Mouse (Mus musculus): ENCODE measurements around the gene Zfp212. TPM values are rescaled to one million over a fixed set of nuclear protein-coding genes. Genes with fewer than 3 reads are reported as not detected.
"Not testable (repeated sequence)": the region's sequence is repeated elsewhere in the genome, so short reads cannot be mapped to it uniquely, and the experiment has no call there.

The Zfp212 gene
- polyA plus RNA-seq, 1 experiment, result 8.6 TPM

DNA sequence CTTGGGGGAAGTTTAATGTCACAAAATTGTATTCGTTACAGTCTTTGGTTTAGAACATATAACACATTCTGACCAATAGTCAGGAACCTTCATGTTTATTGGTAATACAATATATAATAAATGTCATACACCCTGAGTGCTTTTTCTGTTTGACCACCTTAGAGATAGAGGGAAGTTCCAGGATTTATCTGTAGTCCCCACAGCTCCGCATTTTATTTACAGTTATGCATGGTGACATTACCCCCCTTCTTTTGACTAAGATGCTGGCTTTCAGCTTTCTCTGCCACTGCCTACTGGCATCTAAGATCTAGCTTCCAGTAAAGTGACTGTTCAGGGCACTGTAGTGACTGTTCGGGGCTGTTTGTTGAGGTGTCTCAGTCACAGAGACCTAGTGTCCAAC lies 34.1 kb downstream of the Zfp212 start:
- H3K27ac ChIP-seq (ENCODE audit: insufficient read depth, low read length), result no peak overlapping the region
- peaks cover 5% of the 10 kb centered on the region; the same call in 1 of the 2 replicates for H3K36me3 ChIP-seq (ENCODE audit: control insufficient read depth, insufficient read depth, low read length)
- no peak for DNase-seq (ENCODE audit: low read depth in 1 of 2, low spot score in 2 of 2)
- TF ChIP-seq CTCF (IDR thresholded peaks at IDR 0.05; ENCODE audit: extremely low read depth, insufficient read depth, insufficient read length, insufficient replicate concordance), result no peak
- no peak for TF ChIP-seq POLR2A (IDR thresholded peaks at IDR 0.05; ENCODE audit: low read depth, low read length)
- no peaks in the 10 kb centered on the region for H3K27me3 ChIP-seq (ENCODE audit: control insufficient read depth, insufficient read depth, low read length)
- H3K4me1 ChIP-seq (ENCODE audit: control insufficient read depth, insufficient read depth, insufficient read length), result peaks cover 7% of the 10 kb centered on the region; the same call in 1 of the 2 replicates
- H3K4me3 ChIP-seq (ENCODE audit: extremely low read depth, insufficient read depth, insufficient read length), result no peak overlapping the region
- WGBS, result 76% methylated on average over 3 of the region's 3 CpGs

DNA sequence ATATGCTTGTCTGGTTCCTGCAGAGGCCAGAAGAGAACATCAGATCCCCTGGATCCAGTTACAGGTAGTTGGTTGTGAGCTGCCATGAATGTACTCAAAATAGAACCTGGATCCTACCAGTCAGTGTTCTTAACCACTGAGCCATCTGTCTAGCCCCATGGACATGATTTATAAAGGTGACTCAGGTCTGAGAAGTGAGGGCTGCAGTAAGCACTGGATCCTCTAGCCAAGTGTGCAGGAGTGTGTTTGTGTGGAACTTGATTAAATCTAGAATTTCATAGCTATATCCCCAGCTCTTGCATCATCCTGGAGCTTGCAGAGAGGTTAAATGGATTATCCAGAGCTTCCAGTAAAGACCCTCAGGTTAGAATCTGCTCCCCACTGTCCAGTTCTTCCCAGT lies 37.5 kb downstream of the Zfp212 start:
- TF ChIP-seq CTCF (IDR thresholded peaks at IDR 0.05; ENCODE audit: extremely low read depth, insufficient read depth, insufficient read length, insufficient replicate concordance), result no peak
- peaks cover 7% of the 10 kb centered on the region; the same call in 1 of the 2 replicates for H3K4me1 ChIP-seq (ENCODE audit: control insufficient read depth, insufficient read depth, insufficient read length)
- DNase-seq (ENCODE audit: low read depth in 1 of 2, low spot score in 2 of 2), result no peak
- H3K36me3 ChIP-seq (ENCODE audit: control insufficient read depth, insufficient read depth, low read length), result peaks cover 19% of the 10 kb centered on the region
- H3K27me3 ChIP-seq (ENCODE audit: control insufficient read depth, insufficient read depth, low read length), result no peaks in the 10 kb centered on the region
- H3K27ac ChIP-seq (ENCODE audit: insufficient read depth, low read length), result no peak overlapping the region
- no peak overlapping the region for H3K4me3 ChIP-seq (ENCODE audit: extremely low read depth, insufficient read depth, insufficient read length)

DNA sequence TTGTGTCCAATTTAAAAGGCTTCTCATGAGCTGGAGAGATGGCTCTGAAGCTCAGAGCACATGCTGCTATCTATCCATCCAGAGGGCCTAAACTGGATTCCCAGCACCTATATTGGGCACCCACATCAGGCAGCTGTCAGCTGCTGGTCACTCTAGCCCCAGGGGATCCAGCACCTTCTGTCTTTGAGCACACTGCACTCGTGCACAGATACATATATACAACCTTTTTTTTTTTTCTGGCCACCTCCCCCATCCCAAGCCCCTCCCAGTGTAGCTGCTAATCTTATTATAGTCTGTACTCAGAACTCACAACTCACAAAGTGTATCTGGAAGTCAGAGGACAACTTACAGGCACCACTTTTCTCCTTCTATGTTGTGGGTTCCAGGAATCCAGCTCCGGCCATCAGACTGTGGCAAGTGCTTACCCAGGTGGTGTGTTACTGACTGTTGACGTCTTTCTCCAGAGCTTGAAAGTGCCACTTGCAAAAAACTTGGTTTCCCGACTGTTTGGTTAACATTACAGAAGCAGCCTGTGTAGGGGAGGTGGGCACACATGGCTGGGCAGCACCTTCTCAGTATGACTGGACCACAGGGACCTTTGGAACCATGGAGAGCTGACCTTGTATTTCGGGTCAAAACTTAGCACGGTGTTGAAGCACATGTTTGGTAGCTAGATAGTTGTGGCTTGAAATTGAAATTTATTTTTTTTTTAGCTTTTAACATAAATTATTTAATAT lies 40.6 kb downstream of the Zfp212 start:
- no peak for TF ChIP-seq CTCF (IDR thresholded peaks at IDR 0.05; ENCODE audit: extremely low read depth, insufficient read depth, insufficient read length, insufficient replicate concordance)
- no peak for TF ChIP-seq POLR2A (IDR thresholded peaks at IDR 0.05; ENCODE audit: low read depth, low read length)

DNA sequence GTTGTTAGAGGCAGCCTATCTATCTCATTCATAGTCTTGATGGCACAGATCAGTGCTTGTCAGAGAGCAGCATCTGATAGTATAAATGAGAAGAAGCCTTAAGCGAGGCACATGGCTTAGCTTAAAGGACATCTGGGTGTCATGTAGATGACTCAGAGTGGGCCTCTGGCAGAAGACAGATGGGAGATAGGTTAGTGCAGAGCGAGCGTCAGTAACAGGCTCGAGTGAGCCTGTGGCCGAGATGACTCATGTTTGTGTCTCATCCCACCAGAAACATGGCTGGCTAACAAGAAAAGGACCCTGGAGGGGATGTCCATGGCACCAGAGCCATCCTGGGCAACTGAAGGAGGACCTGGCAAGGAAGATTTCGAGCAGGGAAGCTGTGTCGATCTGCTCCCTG lies 42.8 kb downstream of the Zfp212 start:
- 90% methylated on average over 7 of the region's 7 CpGs for WGBS
- Histone ChIP-seq H3K27me3 (ENCODE audit: control insufficient read depth, insufficient read depth, low read length) (no peaks in the 10 kb centered on the region), H3K4me1 (ENCODE audit: control insufficient read depth, insufficient read depth, insufficient read length) (no peaks in the 10 kb centered on the region), H3K36me3 (ENCODE audit: control insufficient read depth, insufficient read depth, low read length) (peaks cover 36% of the 10 kb centered on the region), H3K4me3 (ENCODE audit: extremely low read depth, insufficient read depth, insufficient read length) (no peak overlapping the region), H3K27ac (ENCODE audit: insufficient read depth, low read length) (no peak overlapping the region)
- DNase-seq (ENCODE audit: low read depth in 1 of 2, low spot score in 2 of 2), result no peak
- no peak for TF ChIP-seq CTCF (IDR thresholded peaks at IDR 0.05; ENCODE audit: extremely low read depth, insufficient read depth, insufficient read length, insufficient replicate concordance)
- TF ChIP-seq POLR2A (IDR thresholded peaks at IDR 0.05; ENCODE audit: low read depth, low read length), result no peak

More for the DNA sequence above, 40.6 kb downstream of the Zfp212 start:
- H3K27me3 ChIP-seq (ENCODE audit: control insufficient read depth, insufficient read depth, low read length), result no peaks in the 10 kb centered on the region
- H3K36me3 ChIP-seq (ENCODE audit: control insufficient read depth, insufficient read depth, low read length), result peaks cover 41% of the 10 kb centered on the region
- H3K4me3 ChIP-seq (ENCODE audit: extremely low read depth, insufficient read depth, insufficient read length), result no peak overlapping the region
- peaks cover 4% of the 10 kb centered on the region; the same call in 1 of the 2 replicates for H3K4me1 ChIP-seq (ENCODE audit: control insufficient read depth, insufficient read depth, insufficient read length)
- no peak for DNase-seq (ENCODE audit: low read depth in 1 of 2, low spot score in 2 of 2)
- WGBS, result 84% methylated on average over 6 of the region's 6 CpGs
- H3K27ac ChIP-seq (ENCODE audit: insufficient read depth, low read length), result no peak overlapping the region

DNA sequence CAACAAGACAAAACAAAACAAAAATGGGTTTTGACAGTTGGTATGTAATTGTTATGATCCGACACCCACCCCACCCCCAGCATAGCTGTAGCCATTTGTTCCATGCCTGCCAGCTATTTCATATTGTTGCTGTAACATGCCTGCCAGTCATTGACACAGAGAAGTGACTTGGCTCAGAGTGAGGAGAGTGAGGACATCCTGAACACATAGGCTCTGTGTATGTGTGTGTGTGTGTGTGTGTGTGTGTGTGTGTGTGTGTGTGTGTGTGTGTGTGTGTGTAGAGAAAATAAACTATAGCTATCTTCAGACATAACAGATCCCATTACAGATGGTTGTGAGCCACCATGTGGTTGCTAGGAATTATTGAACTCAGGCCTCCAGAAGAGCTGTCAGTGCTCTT lies 47.9 kb downstream of the Zfp212 start:
- H3K27ac ChIP-seq (ENCODE audit: insufficient read depth, low read length); DNase-seq (ENCODE audit: low read depth in 1 of 2, low spot score in 2 of 2); H3K4me3 ChIP-seq (ENCODE audit: extremely low read depth, insufficient read depth, insufficient read length); H3K27me3 ChIP-seq (ENCODE audit: control insufficient read depth, insufficient read depth, low read length); H3K4me1 ChIP-seq (ENCODE audit: control insufficient read depth, insufficient read depth, insufficient read length): not testable (repeated sequence)
- H3K36me3 ChIP-seq (ENCODE audit: control insufficient read depth, insufficient read depth, low read length), result peaks cover 20% of the 10 kb centered on the region
- WGBS, result 95% methylated on average over 1 of the region's 1 CpGs

DNA sequence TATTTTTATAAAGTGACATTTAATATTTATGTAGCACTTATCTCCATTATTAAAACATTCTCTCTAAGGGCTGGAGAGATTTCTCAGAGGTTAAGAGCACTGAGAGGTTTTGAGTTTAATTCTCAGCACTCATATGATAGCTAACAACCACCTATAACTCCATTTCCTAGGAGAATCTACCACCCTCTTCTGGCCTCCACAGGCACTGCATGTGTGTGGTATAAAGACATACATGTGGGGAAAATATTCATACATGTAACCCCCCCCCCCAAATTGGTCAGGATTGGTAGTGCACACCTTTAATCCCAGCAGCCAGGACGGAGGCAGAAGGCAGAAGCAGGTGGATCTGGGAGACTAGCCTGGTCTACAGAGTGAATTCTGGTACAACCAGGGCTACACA lies 54.3 kb downstream of the Zfp212 start:
- DNase-seq (ENCODE audit: low read depth in 1 of 2, low spot score in 2 of 2), result no peak
- 83% methylated on average over 1 of the region's 1 CpGs for whole genome bisulfite sequencing

DNA sequence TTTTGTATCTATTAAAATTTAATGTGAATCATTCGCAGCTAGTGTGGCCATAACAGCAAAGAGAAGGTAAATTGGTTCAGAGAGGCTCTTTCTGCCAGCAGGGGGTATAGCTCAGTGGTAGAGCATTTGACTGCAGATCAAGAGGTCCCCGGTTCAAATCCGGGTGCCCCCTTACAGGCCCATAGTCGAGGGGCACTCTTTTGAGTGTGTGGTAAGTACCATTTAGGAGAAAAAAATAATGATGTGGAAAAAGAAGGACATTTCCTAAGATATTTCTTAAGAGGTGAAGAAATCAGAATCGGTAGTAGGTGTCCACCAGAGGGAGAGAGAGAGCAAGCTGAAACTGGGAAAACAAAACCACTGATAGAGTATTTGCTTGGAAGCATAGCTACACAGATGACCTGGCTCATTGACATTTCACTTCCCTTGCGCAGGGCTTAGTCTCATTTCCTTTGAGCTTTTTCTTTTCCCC lies 58.7 kb downstream of the Zfp212 start:
- H3K4me1 ChIP-seq (ENCODE audit: control insufficient read depth, insufficient read depth, insufficient read length), result no peaks in the 10 kb centered on the region
- 12% methylated on average over 6 of the region's 6 CpGs for WGBS
- H3K4me3 ChIP-seq (ENCODE audit: extremely low read depth, insufficient read depth, insufficient read length), result no peak overlapping the region
- H3K27me3 ChIP-seq (ENCODE audit: control insufficient read depth, insufficient read depth, low read length), result no peaks in the 10 kb centered on the region
- TF ChIP-seq POLR2A (IDR thresholded peaks at IDR 0.05; ENCODE audit: low read depth, low read length), result no peak
- TF ChIP-seq CTCF (IDR thresholded peaks at IDR 0.05; ENCODE audit: extremely low read depth, insufficient read depth, insufficient read length, insufficient replicate concordance), result no peak
- no peak overlapping the region for H3K27ac ChIP-seq (ENCODE audit: insufficient read depth, low read length)
- no peaks in the 10 kb centered on the region for H3K36me3 ChIP-seq (ENCODE audit: control insufficient read depth, insufficient read depth, low read length)
- DNase-seq (ENCODE audit: low read depth in 1 of 2, low spot score in 2 of 2), result peak; percentile 25 to 44

More for the DNA sequence above, 54.3 kb downstream of the Zfp212 start:
- Histone ChIP-seq H3K4me3 (ENCODE audit: extremely low read depth, insufficient read depth, insufficient read length) (no peak overlapping the region), H3K36me3 (ENCODE audit: control insufficient read depth, insufficient read depth, low read length) (no peaks in the 10 kb centered on the region), H3K27me3 (ENCODE audit: control insufficient read depth, insufficient read depth, low read length) (no peaks in the 10 kb centered on the region), H3K4me1 (ENCODE audit: control insufficient read depth, insufficient read depth, insufficient read length) (no peaks in the 10 kb centered on the region), H3K27ac (ENCODE audit: insufficient read depth, low read length) (no peak overlapping the region)
- TF ChIP-seq POLR2A (IDR thresholded peaks at IDR 0.05; ENCODE audit: low read depth, low read length) (no peak), CTCF (IDR thresholded peaks at IDR 0.05; ENCODE audit: extremely low read depth, insufficient read depth, insufficient read length, insufficient replicate concordance) (no peak)

Other genes with a start within 250 kb of the Zfp212 start
- gene Pdia4, start 107.0 kb upstream of the Zfp212 start, polyA plus RNA-seq (2012; rRNA removed), result 39.3 and 47.8 TPM in 2 replicates
- gene Zfp786, start 89.6 kb upstream of the Zfp212 start, polyA plus RNA-seq (2012; rRNA removed), result 0.06 and 0.13 TPM in 2 replicates
- gene Zfp398, start 84.8 kb upstream of the Zfp212 start, polyA plus RNA-seq (2012; rRNA removed), result 13.0 and 13.6 TPM in 2 replicates
- 6.3 and 7.3 TPM in 2 replicates for gene Zfp282, start 43.3 kb upstream of the Zfp212 start, polyA plus RNA-seq (2012; rRNA removed)
- 17.2 and 21.6 TPM in 2 replicates for gene Zfp956, start 32.9 kb downstream of the Zfp212 start, polyA plus RNA-seq (2012; rRNA removed)
- gene Zfp777, start 128.4 kb downstream of the Zfp212 start, polyA plus RNA-seq (2012; rRNA removed), result 17.1 and 19.2 TPM in 2 replicates
- gene Zfp746, start 166.1 kb downstream of the Zfp212 start, polyA plus RNA-seq (2012; rRNA removed), result 22.7 and 27.1 TPM in 2 replicates

Measured in spleen, adult 2 months (tissue).